Mouse (Mus musculus): ENCODE measurements around the gene Bnip3.

Bnip3 gene

GRCm38 (mm10) chr7:138909277-138910192, at the start of gene Bnip3:
Bnip3 (minus strand) TSS chr7:138909519.
- no peaks in the 10 kb centered on the region for H3K27me3 ChIP-seq (ENCODE audit: control insufficient read depth, insufficient read depth, low read length, poor library complexity, severe bottlenecking)
- no peaks in the 10 kb centered on the region for H3K36me3 ChIP-seq (ENCODE audit: control insufficient read depth, insufficient read depth, low read length, poor library complexity, severe bottlenecking)
- peak; percentile 94 for DNase-seq (ENCODE audit: low read depth, low spot score)

GRCm38 (mm10) chr7:138957106-138957505, 47.8 kb upstream of the Bnip3 start:
- no peak for DNase-seq (ENCODE audit: low read depth, low spot score)
- H3K36me3 ChIP-seq (ENCODE audit: control insufficient read depth, insufficient read depth, low read length, poor library complexity, severe bottlenecking): no peaks in the 10 kb centered on the region
- no peaks in the 10 kb centered on the region for H3K27me3 ChIP-seq (ENCODE audit: control insufficient read depth, insufficient read depth, low read length, poor library complexity, severe bottlenecking)

- no peak for DNase-seq (ENCODE audit: low read depth, low spot score)
- H3K27me3 ChIP-seq (ENCODE audit: control insufficient read depth, insufficient read depth, low read length, poor library complexity, severe bottlenecking): no peaks in the 10 kb centered on the region
- H3K36me3 ChIP-seq (ENCODE audit: control insufficient read depth, insufficient read depth, low read length, poor library complexity, severe bottlenecking): no peaks in the 10 kb centered on the region
These were observed 46.5 kb upstream of the Bnip3 start for GRCm38 (mm10) chr7:138955787-138956186.

- H3K27me3 ChIP-seq (ENCODE audit: control insufficient read depth, insufficient read depth, low read length, poor library complexity, severe bottlenecking): no peaks in the 10 kb centered on the region
- H3K36me3 ChIP-seq (ENCODE audit: control insufficient read depth, insufficient read depth, low read length, poor library complexity, severe bottlenecking): no peaks in the 10 kb centered on the region
- no peak for DNase-seq (ENCODE audit: low read depth, low spot score)
These were observed 39.0 kb upstream of the Bnip3 start for GRCm38 (mm10) chr7:138948309-138948708.

GRCm38 (mm10) chr7:138947741-138948140, 38.4 kb upstream of the Bnip3 start:
- H3K36me3 ChIP-seq (ENCODE audit: control insufficient read depth, insufficient read depth, low read length, poor library complexity, severe bottlenecking): no peaks in the 10 kb centered on the region
- no peak for DNase-seq (ENCODE audit: low read depth, low spot score)
- no peaks in the 10 kb centered on the region for H3K27me3 ChIP-seq (ENCODE audit: control insufficient read depth, insufficient read depth, low read length, poor library complexity, severe bottlenecking)

GRCm38 (mm10) chr7:138945668-138946067, 36.3 kb upstream of the Bnip3 start:
- no peaks in the 10 kb centered on the region for H3K36me3 ChIP-seq (ENCODE audit: control insufficient read depth, insufficient read depth, low read length, poor library complexity, severe bottlenecking)
- no peaks in the 10 kb centered on the region; the same call in 1 of the 2 replicates for H3K27me3 ChIP-seq (ENCODE audit: control insufficient read depth, insufficient read depth, low read length, poor library complexity, severe bottlenecking)
- DNase-seq (ENCODE audit: low read depth, low spot score): no peak

- H3K27me3 ChIP-seq (ENCODE audit: control insufficient read depth, insufficient read depth, low read length, poor library complexity, severe bottlenecking): no peaks in the 10 kb centered on the region; the same call in 1 of the 2 replicates
- no peak for DNase-seq (ENCODE audit: low read depth, low spot score)
- H3K36me3 ChIP-seq (ENCODE audit: control insufficient read depth, insufficient read depth, low read length, poor library complexity, severe bottlenecking): no peaks in the 10 kb centered on the region
These were observed 33.0 kb upstream of the Bnip3 start for GRCm38 (mm10) chr7:138942301-138942700.

GRCm38 (mm10) chr7:138941571-138941970, 32.3 kb upstream of the Bnip3 start:
- DNase-seq (ENCODE audit: low read depth, low spot score): no peak
- no peaks in the 10 kb centered on the region for H3K36me3 ChIP-seq (ENCODE audit: control insufficient read depth, insufficient read depth, low read length, poor library complexity, severe bottlenecking)
- no peaks in the 10 kb centered on the region; the same call in 1 of the 2 replicates for H3K27me3 ChIP-seq (ENCODE audit: control insufficient read depth, insufficient read depth, low read length, poor library complexity, severe bottlenecking)

GRCm38 (mm10) chr7:138940612-138941461, 31.5 kb upstream of the Bnip3 start, which contains the start of gene Jakmip3:
Jakmip3 (plus strand) TSS chr7:138940730.
- Histone ChIP-seq H3K27me3 (ENCODE audit: control insufficient read depth, insufficient read depth, low read length, poor library complexity, severe bottlenecking) (no peaks in the 10 kb centered on the region; the same call in 1 of the 2 replicates), H3K36me3 (ENCODE audit: control insufficient read depth, insufficient read depth, low read length, poor library complexity, severe bottlenecking) (no peaks in the 10 kb centered on the region)
- no peak for DNase-seq (ENCODE audit: low read depth, low spot score)

- no peaks in the 10 kb centered on the region for H3K36me3 ChIP-seq (ENCODE audit: control insufficient read depth, insufficient read depth, low read length, poor library complexity, severe bottlenecking)
- H3K27me3 ChIP-seq (ENCODE audit: control insufficient read depth, insufficient read depth, low read length, poor library complexity, severe bottlenecking): no peaks in the 10 kb centered on the region; the same call in 1 of the 2 replicates
- DNase-seq (ENCODE audit: low read depth, low spot score): no peak
These were observed 30.9 kb upstream of the Bnip3 start for GRCm38 (mm10) chr7:138940256-138940611.

GRCm38 (mm10) chr7:138938991-138939390, 29.7 kb upstream of the Bnip3 start:
- H3K36me3 ChIP-seq (ENCODE audit: control insufficient read depth, insufficient read depth, low read length, poor library complexity, severe bottlenecking): no peaks in the 10 kb centered on the region
- H3K27me3 ChIP-seq (ENCODE audit: control insufficient read depth, insufficient read depth, low read length, poor library complexity, severe bottlenecking): no peaks in the 10 kb centered on the region; the same call in 1 of the 2 replicates
- no peak for DNase-seq (ENCODE audit: low read depth, low spot score)

- Histone ChIP-seq H3K27me3 (ENCODE audit: control insufficient read depth, insufficient read depth, low read length, poor library complexity, severe bottlenecking) (no peaks in the 10 kb centered on the region), H3K36me3 (ENCODE audit: control insufficient read depth, insufficient read depth, low read length, poor library complexity, severe bottlenecking) (no peaks in the 10 kb centered on the region)
- DNase-seq (ENCODE audit: low read depth, low spot score): no peak
These were observed 25.2 kb upstream of the Bnip3 start for GRCm38 (mm10) chr7:138934523-138934922.

GRCm38 (mm10) chr7:138928456-138928855, 19.1 kb upstream of the Bnip3 start:
- DNase-seq (ENCODE audit: low read depth, low spot score): no peak
- H3K27me3 ChIP-seq (ENCODE audit: control insufficient read depth, insufficient read depth, low read length, poor library complexity, severe bottlenecking): no peaks in the 10 kb centered on the region
- H3K36me3 ChIP-seq (ENCODE audit: control insufficient read depth, insufficient read depth, low read length, poor library complexity, severe bottlenecking): no peaks in the 10 kb centered on the region

GRCm38 (mm10) chr7:138923756-138924425, 14.6 kb upstream of the Bnip3 start:
- Histone ChIP-seq H3K27me3 (ENCODE audit: control insufficient read depth, insufficient read depth, low read length, poor library complexity, severe bottlenecking) (no peaks in the 10 kb centered on the region), H3K36me3 (ENCODE audit: control insufficient read depth, insufficient read depth, low read length, poor library complexity, severe bottlenecking) (no peaks in the 10 kb centered on the region)
- DNase-seq (ENCODE audit: low read depth, low spot score): peak; percentile 53
